Mouse (Mus musculus): ENCODE measurements around the gene Iqgap3.

The Iqgap3 gene

GRCm38 (mm10) chr3:88126181-88126580, 44.4 kb downstream of the Iqgap3 start:
- H3K4me3 ChIP-seq (replicated peaks; ENCODE audit: low read length) = no peak overlapping the region

GRCm38 (mm10) chr3:88127636-88128035, 45.9 kb downstream of the Iqgap3 start:
- Histone ChIP-seq H3K27me3 (ENCODE audit: insufficient read depth, low read length) (peaks cover 5% of the 10 kb centered on the region; the same call in 1 of the 2 replicates), H3K4me3 (replicated peaks; ENCODE audit: low read length) (no peak overlapping the region), H3K36me3 (ENCODE audit: insufficient read depth, low read length) (no peaks in the 10 kb centered on the region), H3K4me1 (replicated peaks; ENCODE audit: low read depth, low read length) (peaks cover 4% of the 10 kb centered on the region), H3K9me3 (ENCODE audit: low read length) (no peaks in the 10 kb centered on the region)
- no peak for TF ChIP-seq NANOG (IDR thresholded peaks at IDR 0.05; ENCODE audit: borderline replicate concordance, low read length)
- TF ChIP-seq CTCF (conservative IDR thresholded peaks at IDR 0.05; ENCODE audit: low read length) = no peak
- no peak for TF ChIP-seq POU5F1 (IDR thresholded peaks at IDR 0.05; ENCODE audit: borderline replicate concordance, low read length)

More at GRCm38 (mm10) chr3:88126181-88126580, 44.4 kb downstream of the Iqgap3 start:
- TF ChIP-seq POU5F1 (IDR thresholded peaks at IDR 0.05; ENCODE audit: borderline replicate concordance, low read length) = no peak
- Histone ChIP-seq H3K4me1 (replicated peaks; ENCODE audit: low read depth, low read length) (peaks cover 4% of the 10 kb centered on the region), H3K36me3 (ENCODE audit: insufficient read depth, low read length) (peaks cover 2% of the 10 kb centered on the region), H3K27me3 (ENCODE audit: insufficient read depth, low read length) (no peaks in the 10 kb centered on the region), H3K9me3 (ENCODE audit: low read length) (no peaks in the 10 kb centered on the region)

GRCm38 (mm10) chr3:88128056-88128455, 46.3 kb downstream of the Iqgap3 start:
- Histone ChIP-seq H3K4me3 (replicated peaks; ENCODE audit: low read length) (no peak overlapping the region), H3K27me3 (ENCODE audit: insufficient read depth, low read length) (peaks cover 7% of the 10 kb centered on the region; the same call in 1 of the 2 replicates), H3K36me3 (ENCODE audit: insufficient read depth, low read length) (no peaks in the 10 kb centered on the region), H3K9me3 (ENCODE audit: low read length) (no peaks in the 10 kb centered on the region), H3K4me1 (replicated peaks; ENCODE audit: low read depth, low read length) (peaks cover 4% of the 10 kb centered on the region)
- TF ChIP-seq POU5F1 (IDR thresholded peaks at IDR 0.05; ENCODE audit: borderline replicate concordance, low read length) (no peak), NANOG (IDR thresholded peaks at IDR 0.05; ENCODE audit: borderline replicate concordance, low read length) (no peak), CTCF (conservative IDR thresholded peaks at IDR 0.05; ENCODE audit: low read length) (no peak)

- Histone ChIP-seq H3K9me3 (ENCODE audit: low read length) (no peaks in the 10 kb centered on the region), H3K4me3 (replicated peaks; ENCODE audit: low read length) (no peak overlapping the region), H3K36me3 (ENCODE audit: insufficient read depth, low read length) (no peaks in the 10 kb centered on the region), H3K4me1 (replicated peaks; ENCODE audit: low read depth, low read length) (peaks cover 10% of the 10 kb centered on the region), H3K27me3 (ENCODE audit: insufficient read depth, low read length) (peaks cover 13% of the 10 kb centered on the region)
- no peak for TF ChIP-seq NANOG (IDR thresholded peaks at IDR 0.05; ENCODE audit: borderline replicate concordance, low read length)
- TF ChIP-seq CTCF (conservative IDR thresholded peaks at IDR 0.05; ENCODE audit: low read length) = no peak
- TF ChIP-seq POU5F1 (IDR thresholded peaks at IDR 0.05; ENCODE audit: borderline replicate concordance, low read length) = no peak
Observed at GRCm38 (mm10) chr3:88129006-88129405, 47.2 kb downstream of the Iqgap3 start.

GRCm38 (mm10) chr3:88131071-88131470, 49.3 kb downstream of the Iqgap3 start:
- Histone ChIP-seq H3K27me3 (ENCODE audit: insufficient read depth, low read length) (peaks cover 14% of the 10 kb centered on the region), H3K9me3 (ENCODE audit: low read length) (peaks cover 4% of the 10 kb centered on the region; the same call in 1 of the 2 replicates), H3K4me1 (replicated peaks; ENCODE audit: low read depth, low read length) (peaks cover 10% of the 10 kb centered on the region), H3K36me3 (ENCODE audit: insufficient read depth, low read length) (no peaks in the 10 kb centered on the region), H3K4me3 (replicated peaks; ENCODE audit: low read length) (no peak overlapping the region)
- TF ChIP-seq POU5F1 (IDR thresholded peaks at IDR 0.05; ENCODE audit: borderline replicate concordance, low read length) = no peak
- no peak for TF ChIP-seq CTCF (conservative IDR thresholded peaks at IDR 0.05; ENCODE audit: low read length)
- TF ChIP-seq NANOG (IDR thresholded peaks at IDR 0.05; ENCODE audit: borderline replicate concordance, low read length) = no peak

GRCm38 (mm10) chr3:88132492-88132891, 50.7 kb downstream of the Iqgap3 start:
- Histone ChIP-seq H3K9me3 (ENCODE audit: low read length) (peaks cover 4% of the 10 kb centered on the region; the same call in 1 of the 2 replicates), H3K27me3 (ENCODE audit: insufficient read depth, low read length) (peaks cover 24% of the 10 kb centered on the region), H3K36me3 (ENCODE audit: insufficient read depth, low read length) (no peaks in the 10 kb centered on the region), H3K4me1 (replicated peaks; ENCODE audit: low read depth, low read length) (peaks cover 21% of the 10 kb centered on the region), H3K4me3 (replicated peaks; ENCODE audit: low read length) (no peak overlapping the region)
- TF ChIP-seq CTCF (conservative IDR thresholded peaks at IDR 0.05; ENCODE audit: low read length) (no peak), POU5F1 (IDR thresholded peaks at IDR 0.05; ENCODE audit: borderline replicate concordance, low read length) (no peak), NANOG (IDR thresholded peaks at IDR 0.05; ENCODE audit: borderline replicate concordance, low read length) (no peak)

GRCm38 (mm10) chr3:88133187-88133771, 51.5 kb downstream of the Iqgap3 start:
- Histone ChIP-seq H3K36me3 (ENCODE audit: insufficient read depth, low read length) (no peaks in the 10 kb centered on the region), H3K27me3 (ENCODE audit: insufficient read depth, low read length) (peaks cover 29% of the 10 kb centered on the region), H3K4me3 (replicated peaks; ENCODE audit: low read length) (no peak overlapping the region), H3K4me1 (replicated peaks; ENCODE audit: low read depth, low read length) (peaks cover 29% of the 10 kb centered on the region), H3K9me3 (ENCODE audit: low read length) (peaks cover 4% of the 10 kb centered on the region; the same call in 1 of the 2 replicates)
- no peak for TF ChIP-seq NANOG (IDR thresholded peaks at IDR 0.05; ENCODE audit: borderline replicate concordance, low read length)
- no peak for TF ChIP-seq POU5F1 (IDR thresholded peaks at IDR 0.05; ENCODE audit: borderline replicate concordance, low read length)
- TF ChIP-seq CTCF (conservative IDR thresholded peaks at IDR 0.05; ENCODE audit: low read length) = no peak

GRCm38 (mm10) chr3:88136346-88136745, 54.6 kb downstream of the Iqgap3 start:
- peaks cover 59% of the 10 kb centered on the region for H3K27me3 ChIP-seq (ENCODE audit: insufficient read depth, low read length)
- TF ChIP-seq CTCF (conservative IDR thresholded peaks at IDR 0.05; ENCODE audit: low read length) = no peak
- TF ChIP-seq POU5F1 (IDR thresholded peaks at IDR 0.05; ENCODE audit: borderline replicate concordance, low read length) = no peak
- TF ChIP-seq NANOG (IDR thresholded peaks at IDR 0.05; ENCODE audit: borderline replicate concordance, low read length) = no peak
- H3K4me1 ChIP-seq (replicated peaks; ENCODE audit: low read depth, low read length) = peaks cover 55% of the 10 kb centered on the region
- H3K9me3 ChIP-seq (ENCODE audit: low read length) = peaks cover 4% of the 10 kb centered on the region; the same call in 1 of the 2 replicates
- H3K36me3 ChIP-seq (ENCODE audit: insufficient read depth, low read length) = no peaks in the 10 kb centered on the region
- no peak overlapping the region for H3K4me3 ChIP-seq (replicated peaks; ENCODE audit: low read length)
